Mouse (Mus musculus) bone marrow macrophage, adult 2 months (primary cell): ENCODE results near the gene Epx.

Experiments used
- CTCF ChIP-seq: IDR thresholded peaks from 2 replicates; pipeline ENCODE4 v1.5.1; 2012; ENCODE audit warnings: low read depth, mild to moderate bottlenecking, low read length, moderate library complexity
- POLR2A ChIP-seq: IDR thresholded peaks from 2 replicates; pipeline ENCODE4 v1.6.1; 2012; ENCODE audit warnings: mild to moderate bottlenecking, low read depth, low read length, borderline replicate concordance

DNA sequence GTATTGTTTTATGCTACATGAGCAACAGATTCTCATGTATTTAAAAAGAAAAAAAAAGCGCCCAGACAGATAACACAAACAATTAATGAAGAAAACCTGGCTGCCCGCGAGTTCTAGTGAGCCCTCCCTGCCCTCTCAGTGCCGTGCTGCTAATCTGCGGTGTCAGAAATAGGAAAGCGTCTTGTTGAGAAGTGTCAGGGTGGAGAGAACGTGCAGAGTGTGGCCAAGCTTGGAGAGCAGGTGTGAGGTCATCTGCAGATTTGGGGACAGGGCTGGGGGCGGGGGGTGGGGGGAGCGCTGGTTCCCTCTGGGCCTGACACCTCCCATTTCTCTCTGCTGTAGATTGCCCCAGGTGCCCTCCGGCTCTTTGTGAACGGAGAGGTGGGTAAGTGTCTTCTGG is 16.1 kb downstream of the Epx start:
- TF ChIP-seq CTCF (no peak), POLR2A (no peak)
